Mouse (Mus musculus) right cerebral cortex, postnatal 25 days (tissue): ENCODE measurements around the gene Il1rn.

Experiments used
- DNase-seq: peaks from one replicate; pipeline ENCODE4 v3.0.0; 2022

Gene Il1rn

DNA sequence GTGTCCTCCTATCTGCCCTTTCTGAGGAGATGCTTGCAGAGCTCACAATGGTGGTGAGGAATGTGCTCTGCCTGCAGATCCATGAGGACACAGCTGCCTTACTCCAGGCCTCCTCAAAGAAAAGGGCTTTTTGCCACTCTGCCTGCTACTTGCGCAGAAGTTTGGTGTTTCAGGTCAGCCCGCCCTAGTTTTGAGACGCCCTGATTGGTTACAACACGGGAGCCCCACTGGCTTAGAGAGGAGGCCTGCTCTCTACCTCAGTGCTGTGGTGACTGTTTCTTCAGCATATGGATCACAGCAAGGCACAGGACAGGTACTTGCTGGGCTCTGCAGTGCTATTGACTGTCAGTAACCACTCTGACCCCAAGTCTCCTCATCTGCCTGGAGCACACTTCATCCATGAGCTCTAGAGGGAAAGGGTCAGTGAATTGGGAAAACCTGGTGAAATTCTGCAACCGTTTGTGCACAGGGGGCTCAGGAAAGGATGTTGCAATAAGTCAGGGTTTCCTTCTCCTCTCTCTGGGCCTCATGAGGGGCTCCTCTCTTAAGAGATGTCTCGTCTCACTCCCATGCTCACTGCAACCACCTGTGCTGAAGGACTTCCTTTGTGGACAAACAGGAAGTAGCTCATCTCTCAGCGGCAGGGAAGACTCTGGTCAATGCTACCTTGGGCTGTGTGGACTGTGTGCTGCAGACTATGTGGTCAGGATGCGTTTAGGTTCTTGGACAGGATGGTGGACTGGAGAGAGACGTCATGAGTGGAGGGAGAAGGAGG, 46.0 kb downstream of the Il1rn start:
- no peak for DNase-seq

DNA sequence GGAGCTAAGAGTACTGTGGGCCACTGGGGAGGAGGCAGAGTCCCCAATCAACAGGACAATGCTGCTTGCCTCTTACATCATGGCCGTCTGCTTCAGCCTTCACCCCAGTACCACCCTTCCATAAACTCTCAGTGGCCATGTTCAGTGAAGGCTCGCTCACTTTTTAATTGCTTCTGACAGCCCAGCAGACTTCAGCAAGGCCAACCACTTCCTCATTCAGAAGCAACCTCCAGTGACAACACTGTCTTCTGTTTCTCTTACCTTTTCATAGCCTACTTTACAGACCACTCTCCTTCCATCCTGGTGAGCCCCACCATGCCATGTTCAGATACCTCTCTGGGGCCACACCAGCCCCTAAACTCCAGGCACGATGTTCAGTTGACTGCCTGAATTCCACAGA, 47.0 kb downstream of the Il1rn start:
- no peak for DNase-seq

DNA sequence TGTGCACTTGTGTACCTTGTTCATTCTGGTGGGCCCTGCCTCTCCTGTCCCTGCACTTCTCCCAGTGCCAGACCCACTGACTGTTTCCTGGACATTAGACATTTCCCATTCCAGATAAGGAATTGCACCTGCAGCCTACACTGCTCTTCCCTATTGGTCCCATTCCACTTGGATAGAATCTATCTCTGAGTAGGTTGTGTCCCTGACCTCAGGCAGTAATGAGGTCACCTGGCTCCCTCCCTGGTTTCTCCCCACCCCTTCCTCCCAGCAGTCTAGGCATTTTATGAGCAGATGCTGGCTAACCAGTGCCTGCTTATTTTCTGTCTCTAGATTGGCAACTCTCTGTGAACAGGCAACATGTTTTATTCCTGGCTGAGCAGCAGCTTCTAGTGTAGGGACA, 47.7 kb downstream of the Il1rn start:
- DNase-seq, result no peak

DNA sequence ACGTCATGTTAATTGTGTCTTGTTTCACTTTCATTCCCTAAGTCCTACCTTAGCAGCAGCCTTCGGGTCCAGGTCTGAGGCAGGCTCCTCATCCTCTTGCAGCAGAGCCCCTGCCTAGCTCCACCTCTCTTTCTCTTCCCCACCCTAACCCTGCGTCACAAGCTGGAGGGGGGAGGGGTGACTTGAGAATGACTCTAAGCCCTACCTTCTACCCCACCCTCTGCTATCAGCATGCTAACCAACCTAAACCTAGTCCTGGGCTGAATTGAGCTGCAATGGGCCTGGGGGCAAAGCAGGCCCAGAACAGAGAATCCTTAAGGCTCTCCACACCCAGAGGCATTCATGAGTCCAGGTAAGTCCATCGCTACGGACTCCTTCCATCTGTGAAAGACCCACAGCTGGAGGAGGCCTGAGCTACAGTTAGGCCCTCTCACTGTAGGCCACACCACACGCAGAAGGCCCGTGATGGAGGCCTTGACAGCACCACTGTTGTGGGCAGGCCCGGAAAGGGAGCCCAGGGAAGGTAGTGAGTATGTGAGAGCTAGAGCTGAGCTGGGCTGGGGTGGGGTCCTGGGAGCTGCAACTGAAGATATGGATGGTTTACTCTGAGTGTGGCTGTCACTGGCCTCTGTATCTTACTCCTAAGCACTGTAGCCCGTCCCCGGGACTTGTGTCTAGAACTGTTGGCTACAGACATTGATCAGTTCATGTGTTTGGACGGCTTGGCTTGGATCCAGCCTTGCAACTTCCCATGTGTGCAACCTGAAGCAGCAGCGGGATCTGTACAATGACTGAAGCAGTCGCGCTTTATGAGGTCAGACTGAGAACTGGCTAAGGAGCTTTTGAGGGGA, 48.7 kb downstream of the Il1rn start:
- no peak for DNase-seq

DNA sequence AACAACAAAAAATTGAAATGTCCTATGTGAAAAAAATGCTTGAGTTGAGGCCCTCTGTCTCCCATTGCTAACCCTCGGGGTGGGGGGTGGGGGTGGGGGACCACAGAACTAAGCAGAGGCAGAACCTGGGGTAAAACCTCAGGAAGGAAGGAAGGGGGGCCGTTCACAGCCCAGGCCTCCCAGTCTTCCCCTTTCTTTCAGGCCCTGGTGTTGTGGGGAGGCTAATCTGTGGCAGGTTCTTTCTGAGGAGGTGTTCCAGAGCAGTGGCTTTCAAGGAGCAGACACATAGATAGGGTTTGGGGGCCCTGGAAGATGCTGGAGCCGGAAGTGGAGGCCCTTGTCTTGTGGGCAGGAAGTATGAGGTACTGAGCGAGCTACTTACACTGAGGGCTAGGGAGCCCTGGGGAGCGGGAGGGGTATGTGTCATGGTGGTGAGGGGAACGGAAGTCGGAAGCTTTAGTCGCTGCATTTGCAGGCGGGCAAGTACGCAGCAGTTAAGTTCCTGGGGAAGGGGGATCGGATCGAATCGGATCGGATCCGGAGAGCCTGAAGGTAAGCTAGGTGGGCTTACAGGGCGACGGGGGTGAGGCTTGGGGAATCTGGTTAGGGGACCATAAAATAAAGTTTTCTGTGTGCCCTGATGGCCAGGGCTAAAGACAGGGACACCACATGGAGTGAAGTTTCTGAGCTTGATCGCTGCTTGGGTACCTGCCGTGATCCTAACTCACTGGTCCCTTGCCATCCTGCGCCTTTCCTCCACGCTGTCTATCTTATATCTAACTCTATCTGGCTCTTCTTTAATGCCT, 49.7 kb downstream of the Il1rn start:
- DNase-seq, result no peak

DNA sequence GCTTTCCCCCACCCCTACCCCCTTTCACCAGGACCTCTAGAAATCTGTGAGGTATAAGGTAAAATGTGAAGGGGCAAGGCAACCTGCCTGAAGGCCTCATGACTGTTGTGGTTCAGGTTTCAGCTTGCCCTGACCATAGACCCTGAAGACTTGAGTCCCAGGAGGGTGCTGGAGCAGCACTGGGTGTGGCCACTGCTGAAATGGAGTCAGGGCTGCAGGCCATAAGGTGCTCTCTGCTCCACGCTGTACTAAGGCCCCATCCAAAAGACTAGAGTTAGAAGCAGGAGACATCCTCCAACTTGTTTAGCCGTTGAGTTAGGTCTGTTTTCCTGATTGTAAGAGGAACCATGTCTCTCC, 50.3 kb downstream of the Il1rn start:
- no peak for DNase-seq

DNA sequence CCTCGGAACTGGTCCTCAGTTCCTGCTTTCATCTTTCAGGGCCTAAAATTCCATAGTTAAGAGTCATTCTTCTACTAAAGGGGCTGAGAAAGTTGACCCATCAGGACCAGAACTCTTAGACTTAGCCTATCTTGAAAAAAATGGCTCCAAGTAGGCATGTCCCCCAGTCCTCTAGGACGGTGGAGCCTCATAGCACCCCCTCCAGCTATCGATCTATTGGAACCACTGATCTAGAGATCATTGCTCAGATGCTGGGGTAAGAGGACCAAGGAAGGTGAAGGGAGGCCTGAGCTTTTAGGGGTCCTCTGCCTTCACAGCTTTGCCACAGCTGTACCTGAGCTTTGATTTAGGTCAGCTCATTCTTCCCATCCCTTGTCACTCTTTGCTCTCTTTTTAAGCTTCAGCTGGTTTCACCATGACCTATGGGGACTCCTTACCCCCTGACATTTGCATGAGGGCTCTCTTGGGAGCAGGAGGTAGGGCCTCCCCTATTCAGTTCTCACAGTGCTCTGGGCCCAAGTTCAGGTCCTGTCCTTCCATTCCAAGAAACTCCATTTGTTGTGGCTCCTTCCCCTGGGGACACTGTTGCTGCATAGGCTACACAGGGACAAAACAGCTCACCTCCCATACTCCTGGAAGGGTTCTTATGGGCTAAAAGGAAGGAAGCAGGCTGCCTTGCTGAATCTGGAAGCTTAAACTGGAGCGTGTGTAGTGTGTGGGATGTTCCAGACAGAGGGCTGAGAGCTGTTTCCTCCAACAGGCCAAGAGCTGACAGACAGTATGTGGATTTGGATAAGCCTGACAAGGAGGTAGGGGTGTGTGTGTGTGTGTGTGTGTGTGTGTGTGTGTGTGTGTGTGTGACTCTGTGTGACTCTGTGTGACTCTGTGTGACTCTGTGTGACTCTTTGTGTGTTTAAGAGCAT, 51.0 kb downstream of the Il1rn start:
- no peak for DNase-seq

DNA sequence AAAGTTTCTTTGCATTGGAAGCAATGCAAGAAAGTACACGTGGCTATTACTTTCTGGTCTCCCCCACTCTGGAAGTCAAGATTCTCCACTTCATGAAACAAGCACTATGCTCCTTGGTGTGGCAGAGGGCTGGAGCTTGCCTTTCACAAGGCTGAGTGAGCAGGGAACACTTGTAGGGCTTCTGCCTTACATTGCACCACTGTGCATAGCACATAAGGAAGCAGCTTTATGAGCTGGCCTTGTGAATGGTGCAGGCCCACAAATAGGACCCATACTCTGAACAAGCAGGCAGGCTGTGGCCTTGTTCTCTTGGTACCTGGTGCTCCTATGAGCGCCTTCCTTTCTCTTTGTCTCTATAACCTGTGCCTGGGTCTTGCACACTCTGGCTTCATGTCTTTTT, 56.6 kb downstream of the Il1rn start:
- DNase-seq, result no peak

DNA sequence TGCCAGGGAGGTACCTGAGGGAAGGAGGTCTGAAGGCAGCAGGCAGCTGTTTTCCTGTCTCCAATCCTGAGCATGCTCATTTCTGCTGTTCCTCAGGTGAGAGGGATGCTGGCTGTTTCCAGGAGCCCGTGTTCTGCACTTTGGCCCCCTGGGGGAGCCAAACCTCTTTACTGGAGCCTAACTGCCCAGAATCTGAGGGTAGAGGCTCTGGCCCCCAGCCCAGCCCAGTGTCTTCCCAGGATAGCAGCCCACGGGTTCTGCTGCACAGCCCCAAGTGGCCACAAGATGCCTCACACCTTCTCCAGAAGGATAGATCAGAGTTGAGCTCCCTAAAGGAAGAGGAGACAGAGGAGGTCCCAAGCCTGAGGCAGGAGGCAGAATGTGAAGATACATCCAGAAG, 60.5 kb downstream of the Il1rn start:
- DNase-seq, result no peak

DNA sequence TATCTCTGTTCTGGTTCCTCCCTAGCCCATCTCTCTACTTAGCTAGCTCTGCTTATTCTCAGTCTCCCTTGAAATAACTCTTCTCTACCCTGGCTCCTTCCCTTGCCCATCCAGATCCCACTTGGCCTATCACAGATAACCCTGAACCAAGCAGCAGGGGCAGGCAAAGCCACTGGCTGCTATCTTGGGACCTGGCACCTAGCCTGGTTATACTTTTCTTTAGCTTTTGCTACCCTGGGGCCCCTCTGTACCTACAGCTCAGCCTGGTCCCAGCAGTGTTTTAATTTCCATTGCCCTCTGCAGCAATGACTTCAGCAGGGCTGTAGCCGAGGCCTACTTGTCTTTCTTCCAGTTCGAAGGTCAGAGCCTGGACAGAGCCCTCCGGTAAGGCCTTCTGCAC, 64.1 kb downstream of the Il1rn start:
- no peak for DNase-seq
